Mouse (Mus musculus) naive thymus-derived CD4-positive, alpha-beta T cell, adult 5 months (primary cell): ENCODE measurements around the gene Arpc5. TPM values are rescaled to one million over a fixed set of nuclear protein-coding genes. Genes with fewer than 3 reads are reported as not detected.

Source experiments
- polyA plus RNA-seq: library from polyadenylated mRNA; unstranded; fragments of 100-300 nt; shearing (Covaris generic); gene quantifications from one replicate; pipeline ENCODE4 v1.2.1, GENCODE M21; 2017

Gene Arpc5
- polyA plus RNA-seq: 503 TPM

DNA sequence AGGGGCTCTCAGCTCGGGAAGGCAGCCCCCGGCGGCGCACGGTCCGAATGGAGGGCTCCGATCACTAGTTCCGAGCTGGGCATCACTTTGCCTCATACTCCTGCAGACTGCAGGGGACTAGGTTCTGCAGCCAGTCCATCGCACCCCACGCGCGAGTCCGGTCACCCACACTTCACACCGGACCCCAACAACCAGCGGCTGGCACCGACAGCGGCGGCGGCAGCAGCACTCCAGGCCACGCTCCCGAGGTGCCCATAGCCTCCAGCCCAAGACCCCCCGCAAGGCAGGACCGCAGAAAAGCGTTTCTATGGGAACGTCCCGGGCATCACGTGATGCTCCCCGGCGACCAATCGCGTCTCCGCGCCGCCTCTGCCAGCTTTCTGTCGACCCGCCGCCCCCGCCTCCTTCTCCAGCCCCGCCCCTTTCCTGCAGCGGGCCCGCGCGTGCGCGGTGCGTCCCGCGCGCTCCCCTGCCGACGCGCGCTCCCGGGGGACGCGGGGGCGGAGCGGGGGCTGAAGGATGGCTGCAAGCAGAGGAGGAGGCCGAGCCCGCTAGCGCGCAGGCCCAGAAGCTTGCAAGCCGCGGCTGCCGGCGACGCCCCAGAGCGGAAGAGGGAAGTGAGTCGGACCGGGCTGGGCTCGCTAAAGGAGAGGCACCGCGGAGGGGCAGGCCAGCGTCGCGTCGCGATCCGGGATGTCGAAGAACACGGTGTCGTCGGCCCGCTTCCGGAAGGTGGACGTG lies at the start of gene Arpc5, which contains the start of gene Rgl1:
Arpc5 (plus strand) TSS at position 511 of the 741 bp plus-strand sequence.
Rgl1 (minus strand) TSS at position 320 of the 741 bp plus-strand sequence.

DNA sequence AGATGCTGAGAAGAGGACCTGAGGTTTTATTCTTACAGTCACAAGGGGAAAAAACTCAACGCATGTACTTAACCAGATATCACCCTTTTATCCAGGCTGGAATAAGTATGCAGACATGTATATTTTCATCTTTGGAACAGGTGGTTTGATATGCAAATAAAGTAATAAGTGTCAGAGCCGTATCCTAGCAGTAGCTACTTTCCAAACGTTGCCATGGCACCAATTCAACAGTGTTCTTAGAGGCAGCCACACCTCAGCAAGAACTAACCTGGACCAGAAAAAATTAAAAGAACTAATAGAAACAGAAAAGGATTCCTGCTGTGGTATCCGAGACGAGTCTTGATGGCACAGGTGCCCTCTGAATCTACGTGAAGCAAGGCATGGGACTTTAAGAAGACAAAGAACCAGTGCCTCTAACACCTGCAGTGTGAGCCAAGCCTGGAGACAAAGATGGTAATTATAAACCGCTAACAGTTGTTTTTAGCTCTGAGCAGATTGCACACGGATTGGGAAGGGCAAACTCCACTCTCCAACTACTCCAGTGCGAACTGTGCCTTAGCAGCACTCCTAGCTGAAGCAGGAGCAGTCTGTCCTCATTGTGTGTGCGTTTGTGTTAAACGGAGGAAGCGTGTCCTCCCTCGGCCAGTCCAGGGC lies 15.9 kb upstream of the Arpc5 start, which contains the start of gene Apobec4:
Apobec4 (plus strand) TSS at position 240 of the 654 bp plus-strand sequence.

DNA sequence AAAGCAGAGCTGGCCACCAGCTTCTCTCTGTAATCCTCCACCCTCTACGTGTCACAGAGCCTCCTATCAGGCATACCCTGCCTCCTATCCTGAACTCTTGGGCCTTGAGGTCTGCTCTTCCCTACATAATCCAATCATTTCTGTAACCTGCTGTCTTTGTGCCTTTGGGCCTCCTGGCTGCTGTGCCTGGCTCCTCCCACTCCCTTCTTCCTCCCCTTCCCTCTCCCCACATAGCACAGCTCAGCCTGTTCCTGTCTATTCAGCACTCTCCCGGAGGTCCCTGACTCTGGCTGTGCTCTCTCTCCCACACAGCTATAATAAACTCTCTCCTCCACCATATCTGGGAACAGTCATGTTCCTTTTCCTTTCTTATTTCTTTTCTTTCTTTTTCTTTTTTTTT lies 33.6 kb downstream of the Arpc5 start, which contains the start of gene Ncf2:
Ncf2 (plus strand) TSS at position 298 of the 400 bp plus-strand sequence.

Other genes starting within 250 kb of the Arpc5 start
- gene Apobec4, start 16.0 kb upstream of the Arpc5 start, polyA plus RNA-seq: not detected
- gene Rgl1, start 191 bp upstream of the Arpc5 start, polyA plus RNA-seq: 0.37 TPM
- 0.90 TPM for gene Ncf2, start 33.7 kb downstream of the Arpc5 start, polyA plus RNA-seq
- 52.0 TPM for gene Smg7, start 136.1 kb downstream of the Arpc5 start, polyA plus RNA-seq
- 0.73 TPM for gene Nmnat2, start 188.5 kb downstream of the Arpc5 start, polyA plus RNA-seq